Mouse (Mus musculus) heart, postnatal 0 days (tissue): ENCODE data around the gene Gm49486.

ENCODE experiments used
- CTCF ChIP-seq: IDR thresholded peaks from 2 replicates; pipeline ENCODE4 v1.5.1; 2016; ENCODE audit warnings: antibody characterized with exemption, control low read depth, low read depth
- EP300 ChIP-seq: IDR thresholded peaks from 2 replicates; pipeline ENCODE4 v1.6.1; 2016; ENCODE audit warnings: antibody characterized with exemption, low read depth

GRCm38 (mm10) chr15:79286141-79286540 is 57.0 kb downstream of the Gm49486 start:
- TF ChIP-seq CTCF (no peak), EP300 (no peak)
